Mouse (Mus musculus): ENCODE data around the gene Gpr132.

Gene Gpr132

GRCm38 (mm10) chr12:112868178-112869087, at the start of gene Gpr132:
TSS of gene Gpr132 (minus strand) at chr12:112868228.
- DNase-seq (ENCODE audit: low spot score) = no peak

- no peak for DNase-seq (ENCODE audit: low spot score)
Measured at GRCm38 (mm10) chr12:112917486-112917885, 49.5 kb upstream of the Gpr132 start.

GRCm38 (mm10) chr12:112916698-112917400, 48.8 kb upstream of the Gpr132 start:
- DNase-seq (ENCODE audit: low spot score) = no peak

- DNase-seq (ENCODE audit: low spot score) = no peak
Measured at GRCm38 (mm10) chr12:112915587-112915986, 47.6 kb upstream of the Gpr132 start.

- no peak for DNase-seq (ENCODE audit: low spot score)
Measured at GRCm38 (mm10) chr12:112914527-112914926, 46.5 kb upstream of the Gpr132 start.

GRCm38 (mm10) chr12:112912951-112913745, 45.1 kb upstream of the Gpr132 start:
- no peak for DNase-seq (ENCODE audit: low spot score)

- DNase-seq (ENCODE audit: low spot score) = no peak
Measured at GRCm38 (mm10) chr12:112911701-112912100, 43.7 kb upstream of the Gpr132 start.

- DNase-seq (ENCODE audit: low spot score) = no peak
Measured at GRCm38 (mm10) chr12:112908991-112909390, 41.0 kb upstream of the Gpr132 start.

GRCm38 (mm10) chr12:112905001-112905400, 37.0 kb upstream of the Gpr132 start:
- DNase-seq (ENCODE audit: low spot score) = no peak

GRCm38 (mm10) chr12:112903941-112904340, 35.9 kb upstream of the Gpr132 start:
- no peak for DNase-seq (ENCODE audit: low spot score)

GRCm38 (mm10) chr12:112900641-112901040, 32.6 kb upstream of the Gpr132 start:
- no peak for DNase-seq (ENCODE audit: low spot score)

- no peak for DNase-seq (ENCODE audit: low spot score)
Measured at GRCm38 (mm10) chr12:112898960-112899359, 30.9 kb upstream of the Gpr132 start.

GRCm38 (mm10) chr12:112898351-112898750, 30.3 kb upstream of the Gpr132 start:
- DNase-seq (ENCODE audit: low spot score) = no peak

GRCm38 (mm10) chr12:112897522-112898212, 29.6 kb upstream of the Gpr132 start:
- no peak for DNase-seq (ENCODE audit: low spot score)

GRCm38 (mm10) chr12:112894969-112895368, 26.9 kb upstream of the Gpr132 start:
- no peak for DNase-seq (ENCODE audit: low spot score)

GRCm38 (mm10) chr12:112894303-112894884, 26.4 kb upstream of the Gpr132 start:
- DNase-seq (ENCODE audit: low spot score) = no peak

- no peak for DNase-seq (ENCODE audit: low spot score)
Measured at GRCm38 (mm10) chr12:112885465-112885864, 17.4 kb upstream of the Gpr132 start.

- DNase-seq (ENCODE audit: low spot score) = no peak
Measured at GRCm38 (mm10) chr12:112881301-112881815, 13.3 kb upstream of the Gpr132 start.

GRCm38 (mm10) chr12:112880661-112881060, 12.6 kb upstream of the Gpr132 start:
- DNase-seq (ENCODE audit: low spot score) = no peak

- no peak for DNase-seq (ENCODE audit: low spot score)
Measured at GRCm38 (mm10) chr12:112879731-112880130, 11.7 kb upstream of the Gpr132 start.

GRCm38 (mm10) chr12:112877607-112878020, 9.6 kb upstream of the Gpr132 start:
- no peak for DNase-seq (ENCODE audit: low spot score)
